Mouse (Mus musculus): Measurements from ENCODE around the gene Strc. TPM values are rescaled to one million over a fixed set of nuclear protein-coding genes. Genes with fewer than 3 reads are reported as not detected.

Strc gene
- total RNA-seq, 1 experiment from 2014 or later = not detected

- DNase-seq = peak; percentile 97
These were observed 32.0 kb downstream of the Strc start, which contains the start of gene Ppip5k1 for GRCm38 (mm10) chr2:121354820-121355592. Ppip5k1 (minus strand) TSS chr2:121355396.

- DNase-seq = no peak
These were observed 32.6 kb downstream of the Strc start for GRCm38 (mm10) chr2:121354378-121354777.

- DNase-seq = no peak
These were observed 33.8 kb downstream of the Strc start for GRCm38 (mm10) chr2:121353156-121353555.

- DNase-seq = no peak
These were observed 47.9 kb downstream of the Strc start for GRCm38 (mm10) chr2:121339057-121339456.

GRCm38 (mm10) chr2:121329492-121329891 lies 57.5 kb downstream of the Strc start:
- DNase-seq = no peak

- DNase-seq = no peak
These were observed 63.1 kb downstream of the Strc start for GRCm38 (mm10) chr2:121323693-121324470.

GRCm38 (mm10) chr2:121323041-121323440 lies 63.9 kb downstream of the Strc start:
- DNase-seq = no peak

GRCm38 (mm10) chr2:121316278-121316677 lies 70.7 kb downstream of the Strc start:
- DNase-seq = no peak

Other genes starting within 250 kb of the Strc start
- gene Adal, start 246.7 kb downstream of the Strc start, total RNA-seq (2021) = 19.4 and 21.5 TPM in 2 replicates
- 11.4 and 12.3 TPM in 2 replicates for gene Lcmt2, start 246.5 kb downstream of the Strc start, total RNA-seq (2021)
- gene Tubgcp4, start 216.5 kb downstream of the Strc start, total RNA-seq (2021) = 47.1 and 56.7 TPM in 2 replicates
- 20.7 and 22.9 TPM in 2 replicates for gene Zscan29, start 216.0 kb downstream of the Strc start, total RNA-seq (2021)
- 82.8 and 89.4 TPM in 2 replicates for gene Trp53bp1, start 115.8 kb downstream of the Strc start, total RNA-seq (2021)
- 4.9 and 6.2 TPM in 2 replicates for gene Map1a, start 97.6 kb downstream of the Strc start, total RNA-seq (2021)
- 51.9 and 56.6 TPM in 2 replicates for gene Ppip5k1, start 31.8 kb downstream of the Strc start, total RNA-seq (2021)
- gene Ckmt1, start 29.5 kb downstream of the Strc start, total RNA-seq (2021) = 6.3 and 8.9 TPM in 2 replicates
- gene Pdia3, start 26.6 kb upstream of the Strc start, total RNA-seq (2021) = 377 and 379 TPM in 2 replicates
- 2.3 and 4.0 TPM in 2 replicates for gene Catsper2, start 26.6 kb upstream of the Strc start, total RNA-seq (2021)
- 0.49 TPM in 1 of 2 replicates, not detected in the other for gene Ell3, start 57.1 kb upstream of the Strc start, total RNA-seq (2021)
- 351 and 386 TPM in 2 replicates for gene Serf2, start 62.0 kb upstream of the Strc start, total RNA-seq (2021)
- 42.9 and 106 TPM in 2 replicates for gene Hypk, start 66.1 kb upstream of the Strc start, total RNA-seq (2021)
- gene Serinc4, start 69.6 kb upstream of the Strc start, total RNA-seq (2021) = 0.30 TPM in 1 of 2 replicates, not detected in the other
- 34.5 and 40.5 TPM in 2 replicates for gene Mfap1b, start 86.9 kb upstream of the Strc start, total RNA-seq (2021)
- 34.5 and 37.6 TPM in 2 replicates for gene Mfap1a, start 119.5 kb upstream of the Strc start, total RNA-seq (2021)
- gene Wdr76, start 119.6 kb upstream of the Strc start, total RNA-seq (2021) = 6.7 and 7.2 TPM in 2 replicates

Data from adrenal gland, postnatal 25 days (tissue).